Mouse (Mus musculus) MEL (cell line): Measurements from ENCODE around the gene 2810021J22Rik.

ENCODE experiments used
- CTCF ChIP-seq, 3 experiments: IDR thresholded peaks in 2 of 3; conservative IDR thresholded peaks in 1 of 3; 2 replicates each; pipeline ENCODE4 v1.5.1; 2011 to 2012; ENCODE audit warnings: low read length in 3 of 3, low read depth in 2 of 3, mild to moderate bottlenecking in 2 of 3, improper control_type of control experiment in 1 of 3, inconsistent platforms in 1 of 3, mixed read lengths in 1 of 3, moderate library complexity in 1 of 3; ENCODE audit not compliant: control insufficient read depth in 1 of 3, insufficient read depth in 1 of 3, poor library complexity in 1 of 3, severe bottlenecking in 1 of 3
- HCFC1 ChIP-seq: IDR thresholded peaks from 2 replicates; pipeline ENCODE4 v1.6.1; 2012; ENCODE audit warnings: low read depth, mild to moderate bottlenecking, inconsistent platforms, low read length, improper control_type of control experiment, moderate library complexity

DNA sequence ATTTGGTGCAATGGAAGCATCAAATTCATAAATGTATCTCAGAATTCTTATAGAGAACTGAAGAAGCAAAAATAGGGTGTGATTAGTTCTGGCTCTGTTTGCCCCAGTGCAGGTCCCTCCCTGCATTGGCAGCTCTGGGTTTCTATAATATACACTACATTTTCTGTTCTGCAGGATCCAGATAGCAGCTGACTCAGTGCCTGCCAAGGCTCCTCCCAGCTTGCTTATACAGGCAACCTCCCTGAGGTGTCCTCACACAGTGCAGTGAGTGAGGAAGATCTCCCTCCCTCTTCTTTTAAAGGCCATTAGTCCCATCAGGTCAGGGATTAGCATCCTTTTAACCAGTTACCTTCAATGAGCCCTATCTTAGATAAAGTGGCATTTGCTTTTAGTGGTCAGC lies 34.1 kb downstream of the 2810021J22Rik start:
- TF ChIP-seq HCFC1 (no peak), CTCF (IDR thresholded peaks at IDR 0.05 in 2 of 3, conservative IDR thresholded peaks at IDR 0.05 in 1 of 3; ENCODE audit: control insufficient read depth in 1 of 3, insufficient read depth in 1 of 3, low read depth in 2 of 3, low read length in 3 of 3, poor library complexity in 1 of 3, severe bottlenecking in 1 of 3) (no peak)
